Mouse (Mus musculus): ENCODE measurements around the gene Sh2d1b2. TPM values are rescaled to one million over a fixed set of nuclear protein-coding genes. Genes with fewer than 3 reads are reported as not detected.

The Sh2d1b2 gene
- total RNA-seq, 2 experiments from 2014 or later = not detected

DNA sequence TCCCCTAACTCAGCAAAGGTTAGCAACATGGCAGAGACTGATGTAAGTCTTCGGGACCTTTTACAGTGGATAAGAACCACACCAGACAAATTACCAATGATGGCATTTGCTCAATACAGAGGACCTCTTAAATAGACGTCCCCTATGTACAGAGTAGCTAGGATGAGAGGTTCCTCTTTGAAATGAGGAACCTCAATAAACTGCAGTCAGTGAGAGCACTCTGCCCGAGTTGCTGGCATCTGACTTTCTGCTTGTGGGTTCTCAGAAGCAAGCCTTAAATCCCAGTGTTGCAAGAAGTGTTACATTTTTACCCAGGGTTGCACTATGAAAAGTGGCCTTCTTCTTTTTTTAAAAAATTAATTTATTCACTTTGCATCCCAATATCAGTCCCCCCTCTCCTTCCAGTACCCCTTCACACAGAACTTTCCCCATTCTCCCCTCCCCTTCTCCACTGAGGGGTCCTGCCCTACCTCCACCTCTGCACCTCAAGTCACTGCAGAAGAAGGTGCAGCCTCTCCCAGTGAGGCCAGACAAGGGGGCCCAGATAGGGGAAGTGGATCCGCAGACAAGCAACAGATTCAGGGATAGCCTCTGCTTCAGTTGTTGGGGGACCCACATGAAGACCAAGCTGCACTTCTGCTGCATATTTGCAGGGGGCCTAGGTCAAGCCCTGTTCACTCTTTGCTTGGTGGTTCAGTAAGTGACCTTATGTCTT, 50.0 kb downstream of the Sh2d1b2 start:
- no peak for DNase-seq

DNA sequence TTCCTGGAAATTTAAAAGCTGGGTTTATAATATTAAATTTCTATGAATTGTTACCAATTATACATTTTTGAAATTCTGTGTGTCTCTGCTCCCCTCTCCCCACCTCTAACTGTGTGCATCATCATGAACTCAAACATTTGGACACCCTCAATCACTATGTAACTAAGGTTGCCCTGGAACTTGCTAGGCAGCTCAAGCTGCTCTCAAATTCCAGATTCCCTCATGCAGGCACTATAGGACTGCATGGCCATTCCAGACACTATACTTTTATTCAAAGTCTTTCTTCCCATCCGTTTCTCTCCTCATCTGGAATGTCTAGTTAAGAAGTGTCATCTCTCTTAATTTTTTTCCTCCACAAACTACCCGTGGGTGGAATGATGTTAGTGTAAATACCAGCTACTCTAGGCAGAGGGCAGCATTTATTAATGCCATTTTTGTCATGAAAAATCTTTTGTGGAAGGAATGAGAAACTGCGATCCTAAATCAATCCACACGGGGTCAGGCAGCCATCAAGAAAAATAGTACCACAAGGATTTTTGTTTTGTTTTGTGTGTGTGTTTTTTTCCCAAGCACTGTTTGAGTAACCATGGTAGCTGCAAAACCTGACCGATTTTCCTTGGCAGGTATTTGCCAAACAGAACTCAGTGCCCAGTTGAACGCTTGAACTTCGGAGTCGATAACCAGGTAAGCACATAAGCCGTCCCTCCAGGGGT, 59.8 kb downstream of the Sh2d1b2 start:
- DNase-seq = peak; percentile 23 to 35

DNA sequence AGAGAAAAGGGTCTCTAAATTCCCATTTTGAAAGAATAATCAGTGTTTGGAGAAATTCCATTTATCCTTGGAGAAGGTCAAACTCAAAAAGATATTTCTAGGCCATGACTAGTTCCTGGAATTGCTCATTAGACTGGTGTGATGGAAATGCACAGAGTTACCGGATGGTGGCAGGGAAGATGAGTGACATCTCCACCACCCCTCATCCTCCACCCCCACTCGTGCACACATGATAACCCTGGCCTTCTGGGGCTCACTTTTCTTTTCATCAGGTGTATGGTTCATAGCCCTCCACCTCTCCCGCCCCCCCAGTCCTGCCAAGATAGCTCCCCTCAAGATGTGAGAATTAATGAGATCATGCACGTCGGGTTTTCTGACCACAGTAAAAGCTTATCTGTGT, 60.7 kb downstream of the Sh2d1b2 start:
- DNase-seq = no peak

DNA sequence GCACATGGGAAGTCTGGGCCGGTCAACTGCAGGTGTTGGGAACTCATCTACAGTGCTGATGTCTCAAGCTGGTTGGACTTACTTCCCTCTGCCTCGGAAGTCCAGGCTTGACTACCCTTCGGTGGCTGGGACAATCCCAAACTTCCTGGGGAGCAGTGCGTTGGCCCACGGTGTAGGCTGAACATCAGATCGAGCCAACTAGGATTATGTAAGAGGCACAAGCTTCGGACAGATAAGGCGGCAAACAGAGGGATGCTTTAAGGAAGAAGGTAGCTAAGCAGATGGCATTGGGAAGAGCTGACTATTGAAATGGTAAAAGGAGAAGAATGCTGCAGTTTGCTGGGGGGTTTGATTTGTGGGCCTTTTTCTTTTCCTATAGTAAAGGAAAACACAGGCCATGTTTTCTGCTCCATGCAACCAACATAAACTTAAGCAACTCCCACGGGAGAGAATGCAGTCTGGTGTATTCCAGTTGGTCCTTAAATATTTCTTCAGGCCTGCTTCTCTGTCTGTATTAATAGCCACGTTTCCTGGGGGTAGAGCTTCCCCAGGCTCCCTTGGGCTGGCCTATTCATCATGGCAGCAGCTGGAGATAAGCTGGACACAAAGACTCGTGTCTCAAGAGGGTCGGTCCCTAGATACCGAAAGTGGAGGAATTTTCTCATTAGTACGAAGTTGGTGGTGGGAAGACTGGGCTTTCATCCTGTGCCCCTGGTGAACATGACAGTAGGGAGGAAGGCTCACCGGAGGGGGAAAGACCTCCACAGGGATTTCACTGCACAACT, 62.4 kb downstream of the Sh2d1b2 start:
- peak in 1 of 2 experiments; percentile 9 for DNase-seq

DNA sequence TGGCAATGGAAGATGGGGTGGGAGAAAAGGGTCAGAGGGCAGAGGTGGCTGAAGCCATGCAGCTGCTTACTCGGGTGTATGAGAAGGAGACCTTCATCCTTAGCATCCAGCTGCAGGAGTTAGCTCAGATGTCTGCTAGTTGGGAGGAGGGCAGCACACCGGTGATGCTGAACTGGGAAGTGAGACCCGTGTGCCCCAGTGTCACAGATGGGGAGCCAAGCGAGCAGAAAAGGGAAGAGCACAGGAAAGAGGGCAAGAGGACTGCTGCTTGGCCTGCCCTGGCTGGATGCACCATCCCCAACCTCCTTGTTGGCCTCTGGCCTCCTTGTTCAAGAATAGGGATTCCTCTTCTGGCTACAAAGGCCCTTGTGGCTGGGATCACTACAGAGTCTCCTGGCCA, 66.9 kb downstream of the Sh2d1b2 start:
- DNase-seq = no peak

DNA sequence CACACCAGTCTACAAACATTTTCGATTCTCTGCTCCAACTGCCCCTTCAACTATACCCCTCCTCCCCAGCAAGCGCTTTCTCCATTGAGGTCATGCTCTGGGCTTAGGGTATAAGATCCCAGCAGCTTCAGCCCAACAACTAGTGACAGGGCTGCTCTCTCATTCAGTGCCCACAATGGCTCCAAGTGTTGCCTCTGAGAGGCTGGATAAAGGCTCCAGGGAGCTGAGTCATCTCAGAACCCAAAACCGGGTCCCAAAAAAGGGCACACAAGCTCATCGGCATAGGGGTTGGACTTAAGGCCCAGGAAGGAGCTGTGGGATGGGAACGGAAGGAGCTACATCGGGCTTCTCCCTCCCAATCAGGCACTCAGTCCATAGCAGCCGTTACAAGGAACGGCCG, 69.1 kb downstream of the Sh2d1b2 start:
- DNase-seq = no peak

DNA sequence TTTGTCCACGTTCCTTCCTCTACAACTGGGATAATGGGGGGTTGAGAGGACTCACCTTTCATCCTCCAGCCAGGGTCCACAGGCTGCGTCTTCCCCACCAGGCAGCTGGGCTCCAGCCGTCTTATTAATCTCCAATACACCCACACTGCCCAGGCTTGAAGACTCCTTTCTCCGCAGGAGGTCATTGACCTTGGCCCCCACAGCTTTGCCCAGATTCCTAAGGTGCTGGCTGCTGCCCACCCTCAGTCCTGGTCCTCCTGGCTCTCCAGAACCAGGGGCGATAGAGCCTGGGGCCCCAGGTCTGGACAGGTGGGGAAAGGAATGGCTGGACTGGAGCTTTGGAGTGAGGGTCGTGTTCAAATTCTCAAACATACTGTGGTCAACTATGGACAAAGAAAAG, 69.9 kb downstream of the Sh2d1b2 start:
- DNase-seq = no peak

DNA sequence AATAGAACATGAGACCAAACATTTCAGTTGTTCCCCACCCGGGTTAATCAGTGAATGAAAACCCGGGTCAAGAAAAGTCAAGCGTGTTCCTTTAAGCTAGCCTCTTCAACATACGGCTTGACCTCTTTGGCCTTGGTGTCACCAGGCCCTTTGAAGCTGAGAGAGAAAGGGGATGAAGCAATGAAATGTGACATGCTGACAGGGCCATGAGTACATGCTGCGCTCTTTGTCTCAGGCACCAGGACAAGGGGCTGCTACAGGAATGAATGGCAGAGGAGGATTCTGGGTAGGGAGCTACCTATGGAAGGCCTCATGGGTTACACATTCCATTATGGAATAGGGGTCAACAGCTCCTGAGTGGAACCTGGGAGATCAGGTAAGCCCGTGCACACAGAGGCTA, 70.6 kb downstream of the Sh2d1b2 start:
- no peak for DNase-seq

Other genes starting within 250 kb of the Sh2d1b2 start
- gene Ddr2, start 122.0 kb upstream of the Sh2d1b2 start, total RNA-seq (2021) = 1 to 10 TPM; 4.6 to 7.7 TPM
- 10 to 100 TPM; 53.4 to 57.6 TPM for gene Uap1, start 57.8 kb upstream of the Sh2d1b2 start, total RNA-seq (2021)
- gene Uhmk1, start 17.4 kb upstream of the Sh2d1b2 start, total RNA-seq (2021) = 100 to 1,000 TPM; 143 to 157 TPM
- gene Sh2d1b1, start 44.6 kb downstream of the Sh2d1b2 start, total RNA-seq (2021) = not detected
- 1 to 10 TPM; 3.7 to 5.0 TPM for gene Gm7694, start 73.6 kb downstream of the Sh2d1b2 start, total RNA-seq (2021)
- gene Spata46, start 76.1 kb downstream of the Sh2d1b2 start, total RNA-seq (2021) = not detected

Measured in layer of hippocampus, postnatal 36 days (tissue).